Mouse (Mus musculus) spleen, postnatal 4 days (tissue): Measurements from ENCODE around the gene Cxcl16.
A peak's percentile ranks its signal among the peaks of the same experiment; 100 is the strongest.

Source experiments
- DNase-seq, 2 experiments: peaks; one replicate each; pipeline ENCODE4 v3.0.0; 2022; ENCODE audit warnings: low spot score in 2 of 2

The Cxcl16 gene

DNA sequence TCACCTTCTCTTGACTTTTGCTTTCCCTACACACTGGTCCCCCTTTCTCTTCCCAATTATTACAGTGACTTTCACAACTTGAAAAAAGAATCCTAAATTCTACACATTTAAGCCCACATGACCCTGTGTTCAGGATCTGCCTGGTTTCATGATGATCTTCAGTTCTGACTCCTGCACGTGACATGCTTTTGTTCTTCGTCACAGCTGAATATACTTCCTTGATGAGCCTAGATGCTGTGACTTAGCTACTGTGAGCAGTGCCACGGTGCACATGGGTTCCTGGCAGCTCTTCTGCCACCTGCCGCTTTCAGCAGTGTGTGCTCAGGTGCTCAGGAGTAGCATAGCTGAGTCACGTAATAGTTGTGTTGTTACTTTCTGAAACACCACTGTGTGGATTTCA lies 47.2 kb downstream of the Cxcl16 start:
- no peak for DNase-seq

GRCm38 (mm10) chr11:70410297-70410643 lies 49.5 kb downstream of the Cxcl16 start:
- no peak for DNase-seq

GRCm38 (mm10) chr11:70409594-70410296 lies 50.0 kb downstream of the Cxcl16 start, which contains the start of gene Pelp1:
Gene Pelp1, minus strand, starts transcription at chr11:70410031.
- DNase-seq = peak; percentile 81 to 90
